Mouse (Mus musculus) left cerebral cortex, postnatal 14 days (tissue): ENCODE results near the gene Slc35b3. TPM values are rescaled to one million over a fixed set of nuclear protein-coding genes. Genes with fewer than 3 reads are reported as not detected.

Experiments used
- DNase-seq, 2 experiments: peaks; one replicate each; pipeline ENCODE4 v3.0.0; 2021 to 2022; ENCODE audit warnings: low spot score in 2 of 2, mixed read lengths in 1 of 2
- intact Hi-C: fragments of 180-260 bp; cut with DNase I; formaldehyde crosslinking; loops from one replicate; pipeline ENCODE4 v1.15.1; 2025
- long read RNA-seq, 2 experiments: library from polyadenylated mRNA; stranded (forward); transcript quantifications; one replicate each; pipeline ENCODE4 v2.0.0; 2021
- total RNA-seq, 2 experiments: library from RNA; stranded (reverse); gene quantifications; 2 replicates each; pipeline ENCODE4 v1.2.3; 2021

The Slc35b3 gene
- total RNA-seq = 10 to 100 TPM; 19.1 to 19.2 TPM
- long read RNA-seq, experiment 1, transcript Slc35b3-209 (10 exons, 2,216 nt) = major isoform, 7 of 31 reads
- long read RNA-seq, experiment 1, partial matches to known transcripts = 3 of 31 reads
- long read RNA-seq, experiment 1, other reads (novel, unspliced or antisense) = 20 of 31 reads
- long read RNA-seq, experiment 2, transcript Slc35b3-209 (10 exons, 2,216 nt) = major isoform, 12 of 24 reads
- long read RNA-seq, experiment 2, partial matches to known transcripts = 2 of 24 reads
- long read RNA-seq, experiment 2, other reads (novel, unspliced or antisense) = 9 of 24 reads

DNA sequence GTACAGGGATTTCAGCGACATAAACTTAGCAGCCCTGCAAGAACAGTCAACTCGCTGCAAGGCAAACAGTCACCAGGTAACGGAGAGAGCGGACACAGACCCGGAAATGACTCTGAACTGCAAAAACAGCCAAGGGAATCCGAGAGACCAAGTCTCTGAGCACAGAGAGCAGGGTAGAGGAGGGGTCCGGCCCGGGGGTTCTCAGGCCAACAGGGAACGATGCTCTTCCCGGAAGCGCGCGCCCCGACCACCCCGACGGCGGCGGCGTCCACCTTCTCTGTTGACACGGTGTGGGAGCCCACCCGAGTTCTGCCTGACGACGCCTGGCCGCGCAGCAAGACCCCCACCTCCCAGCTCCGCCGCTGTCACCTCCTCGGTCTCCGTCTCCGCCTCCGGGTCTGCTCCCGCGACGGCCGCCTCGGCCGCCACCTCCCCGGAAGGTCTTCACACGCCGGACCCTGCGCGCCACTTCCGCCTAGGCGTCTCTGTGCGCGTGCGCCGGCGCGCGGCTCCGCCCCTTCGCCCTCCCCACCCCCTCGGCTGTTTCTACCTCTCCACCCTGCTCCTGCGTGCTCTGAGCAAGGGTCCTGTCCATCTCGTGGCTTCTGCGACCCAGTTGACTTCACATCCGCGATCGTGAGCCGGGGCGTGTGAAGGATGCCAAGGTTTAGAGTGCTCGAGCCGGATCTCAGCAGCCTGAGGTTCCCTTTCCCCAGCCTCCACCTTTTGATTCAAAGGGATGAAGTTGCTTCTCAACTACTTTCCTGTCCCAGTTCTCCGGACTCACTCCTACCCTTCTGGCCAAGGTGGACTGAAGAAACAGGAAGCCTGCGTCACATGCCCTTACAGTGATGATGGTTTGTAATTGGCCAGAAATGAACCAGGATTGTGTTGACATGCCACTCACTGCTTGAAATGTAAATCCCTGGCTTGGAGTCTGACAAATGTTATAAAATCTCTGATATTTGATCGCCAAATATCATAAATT is at the start of gene Slc35b3:
Gene Slc35b3, minus strand, starts transcription at position 813 of the 988 bp plus-strand sequence.
- intact Hi-C loops = no loop called here
- DNase-seq = peak; percentile 74 to 81

DNA sequence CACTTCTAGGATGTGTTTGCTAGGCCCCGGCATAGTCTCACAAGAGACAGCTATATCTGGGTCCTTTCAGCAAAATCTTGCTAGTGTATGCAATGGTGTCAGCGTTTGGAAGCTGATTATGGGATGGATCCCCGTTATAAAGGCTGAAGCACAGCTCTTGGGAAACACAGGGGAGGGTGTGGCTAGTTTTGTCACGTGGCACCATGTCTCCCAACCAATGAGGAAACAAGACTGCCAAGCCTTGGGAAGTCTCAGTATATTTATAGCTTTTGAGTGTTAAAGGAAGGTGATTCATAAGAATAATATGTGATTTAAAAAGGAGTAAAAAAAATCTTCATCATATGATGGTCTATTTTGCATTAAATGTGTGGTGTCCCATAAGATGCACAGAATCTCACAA is 49.6 kb upstream of the Slc35b3 start:
- intact Hi-C loops = loop anchor here (10.0 kb wide), 1 partner anchor 155 kb away; no protein-coding TSS in a partner anchor
- peak in 1 of 2 experiments; percentile 2 for DNase-seq

DNA sequence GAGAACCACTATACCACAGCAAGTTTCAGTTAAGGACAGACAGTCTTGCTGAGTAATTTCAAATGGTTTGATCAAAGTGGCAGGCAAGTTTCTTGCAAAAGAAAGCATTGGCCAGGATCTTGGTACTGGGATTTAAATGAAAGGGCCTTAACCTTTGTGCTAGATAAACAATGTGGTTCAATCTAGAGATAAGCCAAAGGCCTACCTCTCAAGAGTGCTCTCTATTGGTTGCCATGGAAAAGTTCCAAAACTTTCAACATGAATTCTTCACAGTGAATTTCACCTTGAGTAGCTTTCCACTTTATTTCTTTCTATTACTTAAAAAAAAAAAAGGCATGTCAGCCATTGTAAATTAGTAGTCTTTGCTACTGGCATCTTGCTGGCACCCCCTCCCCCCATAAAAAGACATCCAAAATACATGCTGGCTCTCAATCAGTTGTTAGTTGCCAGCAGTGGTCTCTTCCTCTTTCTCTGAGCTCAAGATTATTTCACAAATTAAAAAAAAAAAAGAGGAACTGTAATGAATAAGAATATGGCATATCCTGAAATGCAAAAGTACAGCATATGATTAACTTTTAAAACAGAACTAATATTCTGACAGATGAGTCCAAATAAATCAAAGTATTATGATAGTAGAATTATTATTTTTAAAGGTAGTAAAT is 42.6 kb upstream of the Slc35b3 start:
- intact Hi-C loops = loop anchor here (10.0 kb wide), 1 partner anchor 308 kb away; no protein-coding TSS in a partner anchor
- DNase-seq = no peak

DNA sequence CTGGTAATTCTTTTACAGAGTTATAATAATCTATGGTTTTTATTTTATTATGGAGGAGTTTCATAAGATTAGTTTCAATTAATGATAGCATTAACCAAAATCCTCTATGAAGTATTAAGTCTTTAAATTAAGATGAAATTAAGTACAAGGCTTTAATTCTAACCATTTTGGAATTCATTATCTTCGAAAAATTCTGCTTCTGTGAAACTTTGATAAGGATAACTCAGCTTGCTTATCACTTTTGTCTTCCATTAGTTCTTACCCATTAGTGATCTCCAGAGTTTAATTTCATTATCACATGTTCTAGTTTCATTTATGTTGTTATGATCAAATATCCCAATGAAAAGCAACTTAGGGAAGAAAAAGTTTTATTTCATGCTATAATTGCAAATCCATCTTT is 41.7 kb upstream of the Slc35b3 start:
- intact Hi-C loops = loop anchor here (10.0 kb wide), 1 partner anchor 308 kb away; no protein-coding TSS in a partner anchor
- DNase-seq = no peak

DNA sequence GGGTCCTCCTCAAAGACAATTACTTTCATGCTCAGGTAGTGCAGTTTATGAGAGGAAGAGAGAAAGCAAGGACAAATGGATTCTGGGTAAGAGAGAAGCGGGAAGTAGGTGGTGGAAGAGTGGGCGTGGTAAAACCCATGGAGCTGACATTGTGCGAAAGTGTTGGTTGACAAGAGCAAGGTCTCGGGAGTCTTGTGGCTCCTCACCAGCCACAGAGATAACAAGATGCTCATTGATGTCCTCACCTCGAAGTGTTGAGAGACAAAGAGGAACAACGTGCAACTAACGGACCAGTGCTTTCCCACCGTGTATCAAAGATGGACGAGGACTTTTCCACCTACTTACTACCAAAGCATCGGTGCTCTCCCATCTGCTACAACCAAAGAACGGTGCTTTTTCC is 40.8 kb upstream of the Slc35b3 start:
- intact Hi-C loops = loop anchor here (10.0 kb wide), 1 partner anchor 307 kb away; no protein-coding TSS in a partner anchor

DNA sequence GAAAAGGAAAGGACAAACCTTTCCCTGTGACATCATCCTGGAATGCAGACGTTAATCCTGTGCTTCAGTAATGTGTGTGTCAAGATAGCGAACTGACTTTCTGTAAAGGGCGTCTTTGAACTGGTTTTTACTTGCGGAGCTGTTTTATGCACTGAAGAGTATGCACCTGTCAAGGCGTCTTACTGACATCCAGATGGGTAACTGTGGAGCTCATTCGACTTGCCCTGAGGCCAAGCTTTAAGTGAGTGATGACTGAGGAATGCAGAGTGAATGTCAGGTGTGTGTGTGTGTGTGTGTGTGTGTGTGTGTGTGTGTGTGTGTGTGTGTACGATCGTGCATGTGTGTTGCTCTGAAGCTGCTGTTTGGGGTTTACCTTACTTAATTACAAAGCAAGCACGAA is 38.3 kb upstream of the Slc35b3 start:
- intact Hi-C loops = loop anchor here (10.0 kb wide), 2 partner anchors 186 to 1756 kb away; no protein-coding TSS in a partner anchor

More for the DNA sequence above, 40.8 kb upstream of the Slc35b3 start:
- DNase-seq = no peak

DNA sequence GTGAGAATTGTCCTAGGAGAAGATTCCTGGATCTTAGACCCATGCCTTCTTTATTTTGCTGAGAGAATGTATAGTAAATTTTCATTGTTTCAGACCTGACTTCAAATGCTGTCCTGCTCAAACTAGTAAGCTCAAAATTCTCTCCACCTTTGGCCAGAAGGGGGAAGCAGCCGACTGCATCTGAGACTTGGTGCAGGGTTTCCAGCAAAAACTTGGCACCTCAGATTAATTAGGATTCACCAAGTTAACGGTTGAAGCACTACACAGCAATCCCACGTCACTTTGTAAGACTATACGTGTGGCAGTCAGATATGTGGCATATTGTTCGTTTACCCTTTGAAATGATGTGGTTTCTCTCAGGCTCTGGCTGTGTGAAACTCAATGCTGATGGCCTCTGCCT is 31.9 kb upstream of the Slc35b3 start:
- intact Hi-C loops = loop anchor here (10.0 kb wide), 2 partner anchors 192 to 1762 kb away; no protein-coding TSS in a partner anchor
- DNase-seq = peak; percentile 59 to 71

More for the DNA sequence above, 38.3 kb upstream of the Slc35b3 start:
- no peak for DNase-seq

DNA sequence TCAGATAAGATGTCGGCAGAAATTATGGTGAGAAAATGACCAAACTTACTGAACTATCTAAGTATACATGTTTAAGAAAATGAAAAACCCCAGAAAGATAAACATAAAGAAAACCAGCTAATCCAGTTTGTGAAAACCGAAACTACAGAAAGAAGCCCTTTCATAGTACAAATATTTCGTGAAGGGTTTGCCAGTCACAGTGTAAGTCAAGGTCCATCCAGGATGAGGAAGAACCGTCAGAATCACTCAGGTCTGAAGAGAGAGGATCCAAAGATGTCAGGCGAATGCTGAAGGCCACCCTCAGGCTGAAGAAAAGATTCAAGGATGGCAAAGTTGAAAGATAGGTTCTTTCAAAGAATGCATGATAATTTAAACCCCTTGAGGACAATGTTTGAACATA is 23.1 kb upstream of the Slc35b3 start:
- intact Hi-C loops = no loop called here
- DNase-seq = no peak

DNA sequence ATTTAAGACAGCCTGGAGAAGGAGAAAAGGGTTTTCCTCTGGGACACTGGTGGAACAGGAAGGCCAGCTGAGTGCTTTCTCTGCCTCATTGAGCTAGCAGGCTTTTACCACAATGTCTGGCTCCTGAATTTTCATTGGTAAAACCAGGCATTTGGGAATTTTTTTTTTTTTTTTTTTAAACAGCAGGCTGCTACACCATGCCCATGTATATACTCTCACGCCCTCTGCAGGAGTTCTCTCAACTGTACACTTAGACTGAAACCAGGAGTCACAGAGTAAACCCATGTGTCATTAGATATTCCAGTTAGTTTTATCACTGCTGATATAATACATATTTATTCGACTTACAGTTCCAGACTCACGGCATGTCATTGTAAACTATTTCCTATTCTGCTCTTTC is 20.2 kb upstream of the Slc35b3 start:
- intact Hi-C loops = no loop called here
- no peak for DNase-seq

DNA sequence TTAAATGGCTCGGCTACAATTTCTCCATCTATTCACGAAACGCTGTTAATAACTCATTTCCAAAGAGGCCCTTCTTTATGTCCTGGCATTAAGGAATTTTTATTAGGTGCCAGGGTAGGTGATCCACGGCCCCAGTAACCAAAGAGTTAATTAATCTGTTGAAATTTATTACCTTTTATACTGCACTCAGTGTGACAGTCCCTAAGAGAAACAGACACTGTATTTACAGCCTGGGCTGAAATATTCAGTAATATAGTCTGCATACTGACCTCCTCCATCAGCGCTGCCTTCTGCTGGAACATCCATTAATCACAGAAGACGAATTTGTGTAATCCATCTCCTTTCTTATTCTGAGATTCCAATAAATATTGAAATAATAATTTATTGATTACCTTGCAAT is 16.3 kb upstream of the Slc35b3 start:
- DNase-seq = no peak
- intact Hi-C loops = no loop called here

DNA sequence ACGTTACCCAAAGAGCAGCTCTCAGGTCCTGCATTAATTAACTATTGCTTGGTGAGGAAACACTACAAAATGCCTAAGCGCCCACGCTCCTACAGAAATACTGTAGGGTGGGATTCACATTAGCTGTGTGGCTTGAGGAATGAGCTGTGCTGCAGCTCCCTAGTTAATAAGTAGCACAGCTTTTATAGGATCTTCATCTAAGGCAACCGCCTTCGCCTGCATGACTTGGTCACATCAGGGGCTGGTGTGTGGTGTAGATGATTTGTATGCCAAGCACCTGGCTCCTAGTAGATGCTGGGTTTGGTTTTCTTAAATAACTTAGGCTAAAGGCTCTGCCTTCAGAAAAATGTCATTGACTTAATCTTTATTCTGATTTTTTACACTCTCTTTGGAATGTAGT is 15.2 kb upstream of the Slc35b3 start:
- DNase-seq = no peak
- intact Hi-C loops = no loop called here

DNA sequence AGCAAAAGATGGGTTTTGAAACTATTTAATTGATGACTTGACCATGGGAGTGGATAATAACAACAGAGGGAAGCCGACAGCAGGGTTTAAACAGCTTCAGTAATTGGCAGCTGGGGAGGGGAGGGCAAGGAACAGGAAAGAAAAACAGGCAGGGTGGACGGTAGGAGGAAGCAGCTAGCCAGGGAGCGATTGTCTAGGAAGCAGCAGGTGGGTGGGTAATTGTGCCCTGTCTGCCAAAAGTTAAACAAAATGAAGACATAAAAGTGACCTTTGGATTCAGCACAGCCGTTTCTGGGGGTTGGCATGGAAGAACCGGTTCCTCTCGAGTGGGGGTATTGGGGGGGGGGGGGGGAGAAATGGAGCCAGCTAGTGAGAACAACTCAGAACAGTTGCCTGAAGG is 11.9 kb upstream of the Slc35b3 start:
- intact Hi-C loops = no loop called here
- DNase-seq = no peak

DNA sequence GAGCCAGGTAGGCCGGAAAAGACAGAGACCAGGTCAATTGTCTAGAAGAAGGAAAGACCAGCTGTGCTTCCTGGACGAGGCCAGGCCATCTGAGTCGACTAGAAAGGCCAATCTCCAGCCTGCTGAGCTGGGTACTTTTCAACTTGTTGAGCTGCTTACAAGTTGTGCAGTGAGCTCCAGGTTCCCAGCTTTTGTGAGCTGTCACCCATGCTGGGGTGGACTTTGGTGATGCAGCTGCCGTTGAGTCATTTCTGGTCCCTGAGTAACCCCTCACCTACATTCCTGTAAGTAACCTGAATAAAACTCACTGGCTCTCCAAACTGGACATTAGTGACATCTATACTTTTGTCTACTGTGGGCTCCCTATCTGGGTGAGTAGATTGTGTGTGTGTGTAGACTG is 10.4 kb upstream of the Slc35b3 start:
- no peak for DNase-seq
- intact Hi-C loops = no loop called here

DNA sequence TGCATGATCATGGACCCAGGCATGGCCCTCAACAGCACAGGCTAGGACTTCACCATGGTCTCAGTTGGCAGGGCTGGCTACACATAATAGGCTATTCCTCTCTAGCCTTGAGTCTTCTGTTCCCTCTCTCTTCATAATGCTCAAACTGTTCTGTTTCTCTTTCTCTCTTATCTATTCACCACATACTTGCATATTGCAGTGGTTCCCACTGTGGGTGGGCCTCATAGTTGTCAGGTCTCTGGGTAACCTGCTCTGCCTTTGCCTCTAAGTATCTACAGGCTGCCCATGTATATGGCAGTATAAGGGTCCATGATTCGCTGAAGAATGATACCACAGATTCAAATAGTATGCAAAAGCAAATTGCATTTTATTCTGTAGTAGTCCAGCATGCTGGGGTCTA is 6.8 kb upstream of the Slc35b3 start:
- intact Hi-C loops = no loop called here
- DNase-seq = no peak

DNA sequence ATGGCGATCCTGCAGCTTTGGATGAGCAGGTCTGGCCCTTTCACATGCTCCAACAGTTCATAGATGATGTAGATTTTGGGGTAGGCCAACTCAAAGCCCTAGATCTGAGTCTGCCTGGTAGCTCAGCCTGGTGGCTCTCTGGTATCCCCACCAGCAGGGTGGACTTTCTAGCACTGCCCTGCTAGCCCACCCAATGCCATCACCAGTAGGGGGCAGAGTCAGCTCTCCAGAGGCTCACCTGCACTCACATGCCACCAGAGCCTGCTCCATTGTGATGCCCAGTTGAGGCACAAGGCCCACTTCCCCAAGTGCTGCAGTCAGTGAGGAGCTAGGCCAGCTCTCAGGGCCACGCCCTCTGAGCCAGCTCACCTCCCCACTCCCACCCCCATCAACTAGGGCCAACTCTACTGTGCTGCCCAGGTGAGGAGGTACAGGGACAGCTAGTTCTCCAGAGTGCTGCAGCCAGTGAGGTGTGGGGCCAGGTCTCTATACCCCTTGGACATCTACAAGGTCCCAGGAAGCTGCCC is 6.3 kb upstream of the Slc35b3 start:
- intact Hi-C loops = no loop called here

DNA sequence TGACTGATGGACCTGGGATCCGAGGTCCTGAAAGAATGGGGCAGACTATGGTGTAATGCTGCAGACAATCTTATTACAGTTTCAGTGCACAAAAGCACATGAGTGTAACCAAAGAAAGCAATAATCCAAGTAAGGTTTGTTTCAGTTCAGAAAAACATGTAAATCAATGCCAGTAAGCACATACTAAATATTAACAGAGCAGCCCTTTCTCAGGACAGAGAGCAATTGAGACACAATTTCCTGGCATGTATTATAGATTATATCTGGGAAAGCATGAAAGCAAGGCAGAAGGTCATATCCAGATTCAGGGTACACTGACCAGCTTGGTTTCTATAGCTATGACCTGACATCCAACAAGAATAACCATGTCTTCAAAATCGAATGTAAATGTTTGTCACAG is 2.1 kb upstream of the Slc35b3 start:
- no peak for DNase-seq
- intact Hi-C loops = no loop called here

More for the DNA sequence above, 6.3 kb upstream of the Slc35b3 start:
- DNase-seq = no peak

DNA sequence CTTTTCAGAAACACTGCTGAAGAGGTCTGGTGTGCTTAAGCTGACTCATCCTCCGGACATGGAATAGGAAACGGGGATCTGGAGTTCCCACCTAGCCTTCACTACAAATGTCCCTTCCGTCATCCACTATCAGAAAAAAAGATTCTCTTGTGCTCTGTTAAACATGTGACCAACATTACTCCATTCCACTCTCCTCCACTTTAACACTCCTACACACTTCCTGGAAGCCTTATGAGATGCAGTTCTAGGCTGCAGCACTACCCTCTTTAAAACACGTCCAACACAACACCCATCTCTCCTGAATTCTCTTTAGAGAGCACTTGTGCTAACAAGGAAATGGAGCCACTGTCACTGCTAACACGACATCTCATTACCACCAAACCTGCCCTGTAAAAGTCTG is 2.6 kb downstream of the Slc35b3 start:
- DNase-seq = no peak
- intact Hi-C loops = no loop called here

DNA sequence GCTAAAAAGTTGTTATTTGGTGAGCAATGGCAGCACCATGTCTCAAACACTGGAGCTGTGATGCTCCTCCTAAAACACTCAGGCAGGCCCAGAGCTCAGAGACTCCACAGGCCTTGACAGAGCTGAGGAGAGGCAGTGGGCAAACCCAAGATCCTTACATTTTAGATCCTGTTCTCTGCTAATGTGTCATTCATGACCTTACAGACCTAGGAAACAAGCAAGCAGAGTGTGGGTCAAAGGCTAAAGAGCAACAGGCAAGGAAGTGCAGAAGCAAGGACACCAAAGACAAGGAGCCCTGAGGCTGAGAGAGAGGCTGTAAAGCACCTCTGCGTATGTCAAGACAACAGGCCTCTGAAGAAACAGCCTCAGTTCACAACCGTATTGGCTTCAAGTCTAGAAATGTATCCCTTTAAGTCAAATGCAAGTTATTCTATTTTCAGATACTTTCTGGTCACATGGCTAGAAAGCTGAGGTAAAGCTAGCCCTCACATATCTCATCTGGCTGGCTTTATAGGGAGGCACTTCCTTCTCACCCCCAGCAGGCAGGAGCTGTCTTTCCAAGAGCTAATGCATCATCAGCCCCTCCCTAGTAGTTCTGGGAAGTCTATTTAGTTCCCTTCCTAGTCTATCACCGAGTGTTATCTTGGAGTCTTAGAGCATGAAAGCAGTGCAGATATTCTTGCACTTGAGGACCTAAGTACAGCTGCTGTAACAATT is 14.2 kb downstream of the Slc35b3 start:
- intact Hi-C loops = no loop called here
- no peak for DNase-seq

DNA sequence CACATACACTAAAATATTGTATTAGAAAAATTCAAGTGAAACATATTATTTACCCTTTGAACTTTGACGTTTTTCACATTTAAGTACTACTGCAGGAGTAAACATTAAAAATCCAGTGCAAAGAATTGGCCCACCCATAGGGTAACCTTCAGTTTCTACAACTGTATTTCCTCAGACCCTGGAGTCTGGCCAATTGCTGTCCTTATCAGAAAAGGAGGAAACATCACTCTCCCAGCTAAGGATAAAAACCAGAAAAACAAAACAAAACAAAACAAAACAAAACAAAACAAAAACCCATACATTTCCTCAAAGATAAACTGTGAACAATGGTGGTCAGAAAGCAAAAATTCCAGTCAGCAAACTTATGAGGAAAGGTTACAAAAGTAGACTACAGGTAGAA is 14.9 kb downstream of the Slc35b3 start:
- no peak for DNase-seq
- intact Hi-C loops = no loop called here
